Mouse (Mus musculus): ENCODE measurements around the gene Gm20696. TPM values are rescaled to one million over a fixed set of nuclear protein-coding genes. Genes with fewer than 3 reads are reported as not detected.

Gm20696 gene
- total and polyA plus RNA-seq, 2 experiments from 2014 or later: 2.5 to 3.6 TPM

DNA sequence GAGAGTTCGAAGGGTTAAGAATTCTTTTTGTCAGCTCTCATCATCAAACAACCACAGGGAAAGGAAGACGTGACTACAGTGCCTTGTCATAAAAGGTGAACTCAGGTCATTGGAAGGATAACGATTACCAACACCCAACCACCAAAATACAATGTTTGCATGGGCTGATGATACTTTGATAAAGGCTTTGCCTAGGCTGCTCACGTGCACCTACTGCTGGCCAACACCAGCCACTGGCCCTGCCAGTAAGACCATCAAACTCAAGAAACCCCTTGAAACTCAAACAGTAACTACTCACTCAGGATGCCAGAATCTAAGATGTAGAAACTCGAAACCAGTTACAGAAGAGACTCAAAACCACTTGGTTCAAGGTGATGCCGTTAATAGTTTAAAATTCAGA lies 159.8 kb downstream of the Gm20696 start:
- TF ChIP-seq CTCF (IDR thresholded peaks at IDR 0.05; ENCODE audit: low read depth): no peak
- Histone ChIP-seq H3K4me3 (ENCODE audit: low read length) (no peak overlapping the region), H3K27ac (no peak overlapping the region), H3K4me2 (ENCODE audit: low read depth, low read length) (no peak overlapping the region), H3K9me3 (ENCODE audit: low read length) (no peaks in the 10 kb centered on the region), H3K27me3 (ENCODE audit: insufficient read depth, low read length) (no peaks in the 10 kb centered on the region), H3K9ac (replicated peaks; ENCODE audit: low read length) (no peak overlapping the region), H3K36me3 (ENCODE audit: insufficient read depth, low read length) (no peaks in the 10 kb centered on the region), H3K4me1 (ENCODE audit: insufficient read depth, low read length) (0 out of 2 replicates have a peak, but pooled peaks cover 8% of the 10 kb centered on the region)
- DNase-seq (ENCODE audit: low spot score) (no peak), ATAC-seq (no peak)
- 87% methylated on average over 6 of the region's 6 CpGs for WGBS

GRCm38 (mm10) chr6:99503741-99504140 lies 162.9 kb downstream of the Gm20696 start:
- Histone ChIP-seq H3K9ac (replicated peaks; ENCODE audit: low read length) (no peak overlapping the region), H3K4me3 (ENCODE audit: low read length) (no peak overlapping the region), H3K4me1 (ENCODE audit: insufficient read depth, low read length) (no peaks in the 10 kb centered on the region), H3K27ac (no peak overlapping the region), H3K9me3 (ENCODE audit: low read length) (no peaks in the 10 kb centered on the region), H3K4me2 (ENCODE audit: low read depth, low read length) (no peak overlapping the region), H3K27me3 (ENCODE audit: insufficient read depth, low read length) (no peaks in the 10 kb centered on the region), H3K36me3 (ENCODE audit: insufficient read depth, low read length) (no peaks in the 10 kb centered on the region)
- no peak for ATAC-seq
- no peak for TF ChIP-seq CTCF (IDR thresholded peaks at IDR 0.05; ENCODE audit: low read depth)
- no peak for DNase-seq (ENCODE audit: low spot score)
- 100% methylated on average over 1 of the region's 1 CpGs for WGBS

GRCm38 (mm10) chr6:99502727-99503126 lies 163.9 kb downstream of the Gm20696 start:
- H3K4me2 ChIP-seq (ENCODE audit: low read depth, low read length): no peak overlapping the region
- H3K27me3 ChIP-seq (ENCODE audit: insufficient read depth, low read length): no peaks in the 10 kb centered on the region
- 95% methylated on average over 2 of the region's 2 CpGs for WGBS
- no peaks in the 10 kb centered on the region for H3K4me1 ChIP-seq (ENCODE audit: insufficient read depth, low read length)
- no peak overlapping the region for H3K4me3 ChIP-seq (ENCODE audit: low read length)
- H3K9ac ChIP-seq (replicated peaks; ENCODE audit: low read length): no peak overlapping the region
- H3K36me3 ChIP-seq (ENCODE audit: insufficient read depth, low read length): no peaks in the 10 kb centered on the region
- no peak for ATAC-seq
- no peak for DNase-seq (ENCODE audit: low spot score)
- no peak for TF ChIP-seq CTCF (IDR thresholded peaks at IDR 0.05; ENCODE audit: low read depth)
- no peak overlapping the region for H3K27ac ChIP-seq
- no peaks in the 10 kb centered on the region for H3K9me3 ChIP-seq (ENCODE audit: low read length)

GRCm38 (mm10) chr6:99502314-99502713 lies 164.3 kb downstream of the Gm20696 start:
- H3K4me1 ChIP-seq (ENCODE audit: insufficient read depth, low read length): no peaks in the 10 kb centered on the region
- no peak for DNase-seq (ENCODE audit: low spot score)
- no peak overlapping the region for H3K9ac ChIP-seq (replicated peaks; ENCODE audit: low read length)
- H3K36me3 ChIP-seq (ENCODE audit: insufficient read depth, low read length): no peaks in the 10 kb centered on the region
- H3K4me3 ChIP-seq (ENCODE audit: low read length): no peak overlapping the region
- no peak for ATAC-seq
- 87% methylated on average over 6 of the region's 6 CpGs for WGBS
- TF ChIP-seq CTCF (IDR thresholded peaks at IDR 0.05; ENCODE audit: low read depth): no peak
- H3K4me2 ChIP-seq (ENCODE audit: low read depth, low read length): no peak overlapping the region
- H3K27me3 ChIP-seq (ENCODE audit: insufficient read depth, low read length): no peaks in the 10 kb centered on the region
- H3K9me3 ChIP-seq (ENCODE audit: low read length): no peaks in the 10 kb centered on the region
- H3K27ac ChIP-seq: no peak overlapping the region

DNA sequence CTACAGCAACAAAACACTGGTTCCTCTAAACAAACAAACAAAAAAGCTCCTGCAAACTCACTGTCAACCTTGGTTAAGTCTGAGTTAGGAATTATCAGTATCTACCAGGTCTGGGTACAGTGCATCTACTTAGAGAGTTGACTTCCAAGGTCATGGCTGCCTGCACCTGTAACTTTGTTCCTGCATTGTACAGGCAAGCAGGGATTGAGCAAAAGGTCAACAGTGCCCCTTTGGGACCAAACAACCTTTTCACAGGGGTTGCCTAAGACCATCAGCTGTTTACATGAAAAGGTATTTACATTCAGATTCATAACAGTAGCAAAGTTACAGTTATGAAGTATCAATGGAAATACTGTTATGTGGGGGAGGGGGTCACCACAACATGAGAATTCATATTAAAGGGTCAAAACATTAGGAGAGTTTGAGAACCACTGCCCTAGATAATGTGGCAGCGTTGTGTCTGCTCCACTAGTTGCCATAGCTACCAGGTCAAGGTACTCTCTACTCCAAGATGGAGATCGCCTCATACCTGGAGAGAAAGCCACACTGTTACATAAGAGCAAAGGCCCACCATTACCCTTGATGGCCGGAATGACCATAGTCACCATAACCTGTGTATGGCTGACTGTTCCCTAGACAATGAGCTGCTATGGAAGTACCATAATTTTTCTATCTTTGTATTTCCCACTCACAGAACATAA lies 165.9 kb downstream of the Gm20696 start:
- Histone ChIP-seq H3K4me1 (ENCODE audit: insufficient read depth, low read length) (no peaks in the 10 kb centered on the region), H3K27ac (no peak overlapping the region), H3K27me3 (ENCODE audit: insufficient read depth, low read length) (no peaks in the 10 kb centered on the region), H3K4me2 (ENCODE audit: low read depth, low read length) (no peak overlapping the region), H3K36me3 (ENCODE audit: insufficient read depth, low read length) (no peaks in the 10 kb centered on the region), H3K4me3 (ENCODE audit: low read length) (no peak overlapping the region), H3K9ac (replicated peaks; ENCODE audit: low read length) (no peak overlapping the region), H3K9me3 (ENCODE audit: low read length) (no peaks in the 10 kb centered on the region)
- ATAC-seq: no peak
- 94% methylated on average over 3 of the region's 3 CpGs for WGBS
- TF ChIP-seq CTCF (IDR thresholded peaks at IDR 0.05; ENCODE audit: low read depth): no peak
- no peak for DNase-seq (ENCODE audit: low spot score)

DNA sequence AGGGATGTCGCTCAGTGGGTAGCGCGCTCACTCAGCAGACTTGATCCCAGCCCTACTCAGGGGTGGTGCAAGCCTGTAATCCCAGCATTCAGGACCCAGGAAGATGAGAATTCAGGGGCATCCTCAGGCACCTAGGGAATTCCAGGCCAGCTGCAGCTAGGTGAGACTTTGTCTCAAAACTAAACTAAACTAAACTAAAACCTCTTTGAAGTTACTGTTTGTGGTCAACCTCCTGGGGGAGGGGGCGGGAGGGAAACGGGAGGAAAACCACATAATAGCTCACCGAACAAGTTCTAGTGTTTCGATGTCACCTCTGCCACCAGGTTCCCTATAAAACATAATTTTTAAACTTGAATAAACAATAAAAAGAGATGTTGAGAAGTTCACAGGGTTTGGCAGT lies 168.5 kb downstream of the Gm20696 start:
- no peak for ATAC-seq
- no peak overlapping the region for H3K4me3 ChIP-seq (ENCODE audit: low read length)
- H3K4me2 ChIP-seq (ENCODE audit: low read depth, low read length): no peak overlapping the region
- DNase-seq (ENCODE audit: low spot score): no peak
- no peak overlapping the region for H3K9ac ChIP-seq (replicated peaks; ENCODE audit: low read length)
- no peak overlapping the region for H3K27ac ChIP-seq
- TF ChIP-seq CTCF (IDR thresholded peaks at IDR 0.05; ENCODE audit: low read depth): no peak
- 90% methylated on average over 7 of the region's 7 CpGs for WGBS
- no peaks in the 10 kb centered on the region for H3K9me3 ChIP-seq (ENCODE audit: low read length)
- H3K4me1 ChIP-seq (ENCODE audit: insufficient read depth, low read length): no peaks in the 10 kb centered on the region
- H3K36me3 ChIP-seq (ENCODE audit: insufficient read depth, low read length): no peaks in the 10 kb centered on the region
- H3K27me3 ChIP-seq (ENCODE audit: insufficient read depth, low read length): no peaks in the 10 kb centered on the region

GRCm38 (mm10) chr6:99496114-99496513 lies 170.5 kb downstream of the Gm20696 start:
- 66% methylated on average over 5 of the region's 5 CpGs for WGBS
- ATAC-seq: no peak

More at GRCm38 (mm10) chr6:99496114-99496513, 170.5 kb downstream of the Gm20696 start:
- Histone ChIP-seq H3K4me2 (ENCODE audit: low read depth, low read length) (no peak overlapping the region), H3K9me3 (ENCODE audit: low read length) (no peaks in the 10 kb centered on the region), H3K9ac (replicated peaks; ENCODE audit: low read length) (no peak overlapping the region), H3K36me3 (ENCODE audit: insufficient read depth, low read length) (no peaks in the 10 kb centered on the region), H3K27ac (no peak overlapping the region), H3K4me1 (ENCODE audit: insufficient read depth, low read length) (no peaks in the 10 kb centered on the region), H3K4me3 (ENCODE audit: low read length) (no peak overlapping the region), H3K27me3 (ENCODE audit: insufficient read depth, low read length) (no peaks in the 10 kb centered on the region)
- TF ChIP-seq CTCF (IDR thresholded peaks at IDR 0.05; ENCODE audit: low read depth): no peak
- no peak for DNase-seq (ENCODE audit: low spot score)

Data from hindbrain, postnatal 0 days (tissue).